Mouse (Mus musculus) kidney, embryonic 16.5 days (tissue): ENCODE measurements around the gene Abcd4. TPM values are rescaled to one million over a fixed set of nuclear protein-coding genes. Genes with fewer than 3 reads are reported as not detected.

ENCODE experiments used
- ATAC-seq: fragments of 200-750 bp; cut with Nextera tagmentation; 2 replicates; pipeline ENCODE4 v1.8.0; 2017; ENCODE audit warnings: moderate TSS enrichment; ENCODE audit not compliant: low FRiP score, low TSS enrichment
- H3K27ac ChIP-seq: fragments of 300-500 bp; sonication (generic); 2 replicates; pipeline ENCODE4 v1.5.1; 2014; ENCODE audit warnings: low read length
- H3K27me3 ChIP-seq: fragments of 300-500 bp; sonication (generic); 2 replicates; pipeline ENCODE4 v1.6.1; 2014; ENCODE audit warnings: low read length, control low read depth, mixed read lengths; ENCODE audit not compliant: insufficient read depth
- H3K36me3 ChIP-seq: fragments of 300-500 bp; sonication (generic); 2 replicates; pipeline ENCODE4 v1.6.1; 2014; ENCODE audit warnings: low read length, control low read depth, mixed read lengths; ENCODE audit not compliant: insufficient read depth
- H3K4me1 ChIP-seq: fragments of 300-500 bp; sonication (generic); 2 replicates; pipeline ENCODE4 v1.6.1; 2014; ENCODE audit warnings: low read length, control low read depth, mixed read lengths; ENCODE audit not compliant: insufficient read depth
- H3K4me2 ChIP-seq: fragments of 300-500 bp; sonication (generic); replicated peaks from 2 replicates; pipeline ENCODE4 v1.6.1; 2014; ENCODE audit warnings: low read depth, low read length
- H3K4me3 ChIP-seq: fragments of 300-500 bp; sonication (generic); 2 replicates; pipeline ENCODE4 v1.5.1; 2014; ENCODE audit warnings: mild to moderate bottlenecking, low read length
- H3K9ac ChIP-seq: fragments of 300-500 bp; sonication (generic); replicated peaks from 2 replicates; pipeline ENCODE4 v1.6.1; 2014; ENCODE audit warnings: low read length
- H3K9me3 ChIP-seq: fragments of 300-500 bp; sonication (generic); 2 replicates; pipeline ENCODE4 v1.6.1; 2016; ENCODE audit warnings: low read length, control low read depth
- WGBS: fragments of 180-500 bp; shearing (Covaris S2); extraction: QIAGEN DNeasy Blood & Tissue Kit; methylation state at CpG from one replicate; pipeline ENCODE4 v1.1.7; 2014; 5-methylcytosine and 5-hydroxymethylcytosine counted together
- polyA plus RNA-seq: library from polyadenylated mRNA; unstranded; fragments of >200 nt; fragmentation: Nextera tagmentation; extraction: Ambion mirVana; gene quantifications from 2 replicates; pipeline ENCODE4 v1.2.1, GENCODE M21; 2015

Gene Abcd4
- polyA plus RNA-seq, 1 experiment from 2014 or later = 22.4 TPM

DNA sequence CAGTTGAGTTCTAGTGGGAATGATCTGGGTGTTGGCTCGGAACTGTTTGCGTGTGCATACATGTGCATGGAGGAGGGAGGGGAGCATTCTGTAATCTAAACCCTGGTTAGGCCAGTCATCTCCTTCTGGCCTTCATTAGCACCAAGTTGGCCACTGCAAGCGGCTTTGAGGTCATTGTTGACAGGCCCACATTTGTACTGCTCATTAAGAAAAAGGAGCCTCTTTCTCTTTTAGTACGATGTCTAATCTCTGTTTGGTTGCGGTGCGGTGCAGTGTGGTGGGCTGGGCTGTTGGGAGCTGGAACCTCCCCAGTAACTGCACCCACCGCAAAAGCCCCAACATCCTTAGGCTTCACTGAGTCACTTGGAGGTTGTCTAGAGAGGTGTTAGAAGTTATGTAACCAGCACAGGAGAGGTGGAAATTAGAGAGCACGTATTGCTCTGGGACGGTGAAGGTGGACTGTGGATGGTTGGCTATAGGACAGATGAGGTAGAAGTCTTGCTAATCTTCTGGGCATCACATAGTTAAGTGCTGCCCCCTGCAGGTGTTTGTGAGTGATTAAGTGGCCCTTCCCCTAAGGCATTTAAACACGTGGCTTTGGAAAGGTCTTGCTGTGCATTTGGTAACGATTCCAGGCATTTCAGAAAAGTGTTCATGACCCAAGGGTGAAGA lies 39.3 kb downstream of the Abcd4 start:
- Histone ChIP-seq H3K36me3 (no peaks in the 10 kb centered on the region), H3K4me2 (no peak overlapping the region), H3K4me3 (no peak overlapping the region), H3K27ac (no peak overlapping the region), H3K9me3 (no peaks in the 10 kb centered on the region), H3K27me3 (peaks cover 23% of the 10 kb centered on the region), H3K9ac (no peak overlapping the region), H3K4me1 (no peaks in the 10 kb centered on the region)
- no peak for ATAC-seq
- 73% methylated on average over 11 of the region's 11 CpGs for WGBS

GRCm38 (mm10) chr12:84573094-84573493 lies 44.1 kb downstream of the Abcd4 start:
- ATAC-seq = no peak
- no peak overlapping the region for H3K4me3 ChIP-seq
- H3K9ac ChIP-seq = no peak overlapping the region
- H3K36me3 ChIP-seq = no peaks in the 10 kb centered on the region
- peaks cover 71% of the 10 kb centered on the region for H3K27me3 ChIP-seq
- peaks cover 7% of the 10 kb centered on the region; the same call in 1 of the 2 replicates for H3K4me1 ChIP-seq
- no peaks in the 10 kb centered on the region for H3K9me3 ChIP-seq
- 18% methylated on average over 7 of the region's 7 CpGs for WGBS
- H3K4me2 ChIP-seq = no peak overlapping the region
- no peak overlapping the region for H3K27ac ChIP-seq

DNA sequence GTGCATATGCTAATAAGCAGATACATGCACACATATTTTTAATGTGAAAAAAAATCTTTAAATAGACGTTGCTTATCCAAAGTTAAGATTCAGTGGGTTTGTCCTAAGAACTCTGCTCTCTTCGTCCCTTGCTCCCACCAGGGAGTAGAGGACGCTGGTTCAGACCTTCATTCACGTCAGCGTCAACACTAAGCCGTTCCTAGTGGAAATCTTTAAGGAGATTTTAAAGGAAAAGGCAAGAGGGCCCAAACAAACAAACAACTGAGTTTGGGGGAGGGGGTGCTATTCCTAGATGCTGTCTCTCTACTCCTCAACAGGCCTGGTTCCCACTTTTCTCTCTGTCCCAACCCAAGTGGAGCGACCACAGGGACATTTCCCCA lies 44.9 kb downstream of the Abcd4 start:
- no peak overlapping the region for H3K27ac ChIP-seq
- H3K9me3 ChIP-seq = no peaks in the 10 kb centered on the region
- no peak overlapping the region for H3K9ac ChIP-seq
- ATAC-seq = no peak
- H3K4me2 ChIP-seq = no peak overlapping the region
- H3K4me3 ChIP-seq = no peak overlapping the region
- H3K36me3 ChIP-seq = no peaks in the 10 kb centered on the region
- H3K4me1 ChIP-seq = peaks cover 7% of the 10 kb centered on the region; the same call in 1 of the 2 replicates
- WGBS = 10% methylated on average over 7 of the region's 7 CpGs
- peaks cover 77% of the 10 kb centered on the region for H3K27me3 ChIP-seq

DNA sequence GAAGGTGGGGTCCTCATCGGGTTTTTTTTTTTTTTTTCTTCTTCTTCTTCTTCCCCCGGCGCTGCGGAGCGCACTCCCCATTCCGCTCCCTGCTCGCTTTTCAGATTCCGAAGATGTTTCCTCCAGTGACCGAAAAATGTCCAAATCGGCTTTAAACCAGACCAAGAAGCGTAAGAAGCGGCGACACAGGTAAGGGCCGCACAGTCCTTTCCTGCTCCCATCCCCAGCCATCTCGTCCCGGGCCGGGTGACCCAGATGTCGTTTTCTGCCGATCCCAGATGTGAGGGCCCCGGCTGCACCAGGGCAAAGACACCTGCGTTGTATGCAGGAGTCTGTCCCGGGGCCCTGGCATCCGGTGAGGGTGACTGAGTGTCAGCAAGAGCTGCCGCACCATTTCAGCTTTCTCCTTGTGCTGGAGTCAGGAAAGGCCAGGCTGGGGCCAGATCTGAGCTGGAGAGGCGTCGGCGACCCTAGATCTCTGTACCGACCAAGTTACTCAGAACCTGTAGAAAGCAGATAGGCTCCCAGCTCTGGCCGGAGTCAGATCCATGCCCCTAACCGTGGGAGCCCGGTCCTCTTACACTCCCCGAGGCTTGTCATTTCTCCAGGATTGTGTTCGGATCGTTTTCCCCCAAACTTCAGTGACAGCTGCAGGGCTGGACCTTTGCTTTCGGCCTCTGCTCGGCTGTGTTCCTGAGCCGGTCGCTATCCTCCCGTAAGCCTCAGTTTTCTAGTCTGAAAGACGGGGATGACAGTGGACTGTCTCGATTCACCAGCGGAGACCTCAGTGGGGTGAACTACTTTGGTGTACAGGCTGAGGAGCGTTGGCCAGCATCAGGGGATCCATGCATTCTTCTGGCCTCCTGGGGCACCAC lies 45.5 kb downstream of the Abcd4 start:
- 3% methylated on average over 43 of the region's 43 CpGs for WGBS
- Histone ChIP-seq H3K27me3 (peaks cover 80% of the 10 kb centered on the region), H3K4me3 (no peak overlapping the region), H3K36me3 (no peaks in the 10 kb centered on the region), H3K4me1 (peaks cover 7% of the 10 kb centered on the region; the same call in 1 of the 2 replicates), H3K9ac (no peak overlapping the region), H3K4me2 (0 out of 2 replicates have a peak overlapping the region, but pooled peaks have one; percentile 1), H3K9me3 (no peaks in the 10 kb centered on the region), H3K27ac (no peak overlapping the region)
- no peak for ATAC-seq

- Histone ChIP-seq H3K9ac (no peak overlapping the region), H3K4me3 (no peak overlapping the region), H3K27ac (no peak overlapping the region), H3K4me1 (peaks cover 7% of the 10 kb centered on the region; the same call in 1 of the 2 replicates), H3K27me3 (peaks cover 82% of the 10 kb centered on the region), H3K9me3 (no peaks in the 10 kb centered on the region), H3K36me3 (no peaks in the 10 kb centered on the region), H3K4me2 (no peak overlapping the region)
- no peak for ATAC-seq
- WGBS = 2% methylated on average over 34 of the region's 34 CpGs
Observed at GRCm38 (mm10) chr12:84570694-84571415, 46.4 kb downstream of the Abcd4 start.

- H3K27me3 ChIP-seq = peaks cover 81% of the 10 kb centered on the region
- no peak for ATAC-seq
- H3K9me3 ChIP-seq = no peaks in the 10 kb centered on the region
- no peak overlapping the region for H3K27ac ChIP-seq
- H3K36me3 ChIP-seq = no peaks in the 10 kb centered on the region
- no peak overlapping the region; the same call in 1 of the 2 replicates for H3K4me2 ChIP-seq
- peaks cover 7% of the 10 kb centered on the region; the same call in 1 of the 2 replicates for H3K4me1 ChIP-seq
- no peak overlapping the region for H3K9ac ChIP-seq
- 2% methylated on average over 40 of the region's 40 CpGs for WGBS
- H3K4me3 ChIP-seq = no peak overlapping the region
Observed at GRCm38 (mm10) chr12:84569976-84570693, 47.1 kb downstream of the Abcd4 start.

- H3K36me3 ChIP-seq = no peaks in the 10 kb centered on the region
- no peaks in the 10 kb centered on the region for H3K9me3 ChIP-seq
- H3K4me2 ChIP-seq = no peak within 1 kb of the TSS; the same call in 1 of the 2 replicates
- WGBS = 3% methylated on average over 23 of the region's 25 CpGs
- H3K4me3 ChIP-seq = no peak within 1 kb of the TSS
- ATAC-seq = no peak
- peaks cover 7% of the 10 kb centered on the region; the same call in 1 of the 2 replicates for H3K4me1 ChIP-seq
- H3K27ac ChIP-seq = no peak within 1 kb of the TSS
- H3K27me3 ChIP-seq = peaks cover 75% of the 10 kb centered on the region
- no peak within 1 kb of the TSS for H3K9ac ChIP-seq
Observed at GRCm38 (mm10) chr12:84569336-84569970, 47.8 kb downstream of the Abcd4 start, which contains the start of gene Vsx2. Gene Vsx2, plus strand, starts transcription at chr12:84569762.

- no peaks in the 10 kb centered on the region for H3K9me3 ChIP-seq
- ATAC-seq = no peak
- 80% methylated on average over 6 of the region's 6 CpGs for WGBS
Observed at GRCm38 (mm10) chr12:84567576-84567975, 49.6 kb downstream of the Abcd4 start.

GRCm38 (mm10) chr12:84562558-84562957 lies 54.7 kb downstream of the Abcd4 start:
- WGBS = 57% methylated on average over 4 of the region's 4 CpGs
- Histone ChIP-seq H3K9ac (no peak overlapping the region), H3K4me3 (no peak overlapping the region), H3K4me2 (no peak overlapping the region), H3K27ac (no peak overlapping the region), H3K9me3 (no peaks in the 10 kb centered on the region), H3K36me3 (no peaks in the 10 kb centered on the region), H3K27me3 (peaks cover 10% of the 10 kb centered on the region), H3K4me1 (no peaks in the 10 kb centered on the region)
- ATAC-seq = no peak

More at GRCm38 (mm10) chr12:84567576-84567975, 49.6 kb downstream of the Abcd4 start:
- Histone ChIP-seq H3K4me2 (no peak overlapping the region), H3K4me3 (no peak overlapping the region), H3K27ac (no peak overlapping the region), H3K4me1 (peaks cover 7% of the 10 kb centered on the region; the same call in 1 of the 2 replicates), H3K36me3 (no peaks in the 10 kb centered on the region), H3K9ac (no peak overlapping the region), H3K27me3 (peaks cover 59% of the 10 kb centered on the region)
